Comparison of ENCODE assay signal across 10 mouse cellular contexts in the genomic region with DNA sequence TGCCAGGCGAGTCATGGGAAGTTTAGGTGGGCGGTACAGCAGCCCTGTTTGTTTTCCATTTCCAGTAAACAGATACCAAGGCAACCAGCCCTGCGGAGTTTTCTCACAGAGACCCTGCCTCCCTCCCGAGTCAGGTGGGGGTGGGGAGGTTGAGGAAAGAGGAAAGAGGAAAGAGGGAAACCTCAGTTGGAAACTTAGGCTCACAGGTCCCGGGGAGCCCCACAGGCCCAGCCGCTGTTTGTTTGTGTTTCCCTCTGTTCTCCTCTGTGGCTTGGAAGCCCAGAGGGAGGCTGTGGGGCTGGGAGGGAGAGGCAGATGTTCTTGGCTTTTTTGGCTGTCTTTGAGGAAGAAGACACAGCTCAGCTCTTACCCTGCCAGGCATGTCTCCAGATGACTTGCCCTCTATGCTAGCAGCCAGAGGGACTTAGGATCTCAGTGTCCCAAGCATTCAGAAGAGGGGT. TPM values are rescaled to one million over a fixed set of nuclear protein-coding genes. Genes with fewer than 3 reads are reported as not detected.
DNase-seq lines count a peak whose midpoint lies in the region; ATAC-seq and TF ChIP-seq lines count a peak whose summit lies in the region.
"Had no signal": no experiment of that assay in that cellular context is flagged by ENCODE, and none has a peak within 500 bp of the region (broad histone marks: within the 10 kb centered on the region; RNA-seq: fewer than 3 reads in every experiment).

No protein-coding gene starts in this region.

- H3K4me2 ChIP-seq in hindbrain, embryonic 12.5 days (replicated peaks) = no peak overlapping the region
- H3K4me2 ChIP-seq in forebrain, embryonic 14.5 days (ENCODE audit: low read length) = no peak overlapping the region
- H3K4me2 ChIP-seq: hindbrain, embryonic 13.5 days had no signal

- peaks cover 16% of the 10 kb centered on the region; the same call in 1 of the 2 replicates for H3K4me1 ChIP-seq in hindbrain, embryonic 12.5 days
- H3K4me1 ChIP-seq in forebrain, embryonic 14.5 days (ENCODE audit: control insufficient read depth, insufficient read depth, low read length) = no peaks in the 10 kb centered on the region

- no peaks in the 10 kb centered on the region for H3K9me3 ChIP-seq in hindbrain, embryonic 12.5 days (replicated peaks)
- H3K9me3 ChIP-seq in forebrain, embryonic 14.5 days (replicated peaks; ENCODE audit: control insufficient read depth, low read length) = no peaks in the 10 kb centered on the region
- H3K9me3 ChIP-seq: hindbrain, embryonic 13.5 days had no signal

- DNase-seq in layer of hippocampus, adult 2 months (ENCODE audit: low spot score in 2 of 2) = no peak
- DNase-seq in layer of hippocampus, postnatal 14 days (ENCODE audit: low spot score in 2 of 2) = no peak
- DNase-seq in adipocyte (ENCODE audit: low spot score) = peak; percentile 78
- DNase-seq in gastrocnemius, postnatal 36 days = peak; percentile 39 to 61
- DNase-seq in lung, postnatal 10 days = peak; percentile 69
- DNase-seq in cerebellum, adult 18-20 months = no peak
- DNase-seq in forebrain, embryonic 14.5 days (ENCODE audit: low spot score) = no peak
- DNase-seq: cerebellum, postnatal 25 days had no signal

- intact Hi-C loops in gastrocnemius, postnatal 36 days (cut with DNase I) = no loop called here

- no peaks in the 10 kb centered on the region for H3K27me3 ChIP-seq in hindbrain, embryonic 12.5 days
- no peaks in the 10 kb centered on the region for H3K27me3 ChIP-seq in forebrain, embryonic 14.5 days (replicated peaks; ENCODE audit: control insufficient read depth, insufficient read depth, low read length)

- ATAC-seq in hindbrain, embryonic 12.5 days (ENCODE audit: low FRiP score) = no peak
- no peak for ATAC-seq in forebrain, embryonic 14.5 days

- peak overlapping the region; percentile 18; the same call in 1 of the 2 replicates for H3K27ac ChIP-seq in layer of hippocampus, adult 2 months
- no peak overlapping the region for H3K27ac ChIP-seq in hindbrain, embryonic 12.5 days
- no peak overlapping the region for H3K27ac ChIP-seq in forebrain, embryonic 14.5 days (ENCODE audit: low read depth, low read length)
- H3K27ac ChIP-seq: hindbrain, embryonic 13.5 days had no signal

- 42% methylated on average over 6 of the region's 6 CpGs for WGBS in hindbrain, embryonic 12.5 days
- WGBS in forebrain, embryonic 14.5 days = 39% methylated on average over 6 of the region's 6 CpGs

- no peak overlapping the region for H3K4me3 ChIP-seq in layer of hippocampus, adult 2 months
- H3K4me3 ChIP-seq in hindbrain, embryonic 12.5 days = no peak overlapping the region
- no peak overlapping the region for H3K4me3 ChIP-seq in forebrain, embryonic 14.5 days (ENCODE audit: low read depth, low read length)
- H3K4me3 ChIP-seq: hindbrain, embryonic 13.5 days had no signal

- no peaks in the 10 kb centered on the region for H3K36me3 ChIP-seq in hindbrain, embryonic 12.5 days
- no peaks in the 10 kb centered on the region for H3K36me3 ChIP-seq in forebrain, embryonic 14.5 days (ENCODE audit: control insufficient read depth, insufficient read depth, low read length)
- H3K36me3 ChIP-seq: hindbrain, embryonic 13.5 days had no signal

- TF ChIP-seq CTCF in layer of hippocampus, adult 2 months (conservative IDR thresholded peaks at IDR 0.05) = no peak

- H3K9ac ChIP-seq in hindbrain, embryonic 12.5 days = no peak overlapping the region
- no peak overlapping the region for H3K9ac ChIP-seq in forebrain, embryonic 14.5 days (ENCODE audit: low read length)
- H3K9ac ChIP-seq: hindbrain, embryonic 13.5 days had no signal

RNA-seq across cellular contexts. Expression of gene Serpine1, which starts 2.2 kb away (rescaled TPM):
- under 1 TPM; 0.38 to 0.52 TPM for total RNA-seq in layer of hippocampus, adult 2 months (2021)
- total RNA-seq in layer of hippocampus, postnatal 14 days (2021) = 1 to 10 TPM in 1 of 2 experiments, under 1 TPM in 1; 0.91 to 1.3 TPM
- 1 to 10 TPM; 2.8 to 7.5 TPM for total RNA-seq in gastrocnemius, postnatal 36 days (2021)
- 0.10 TPM in 1 of 2 replicates, not detected in the other for polyA plus RNA-seq in hindbrain, embryonic 12.5 days (2016; fragmentation: Nextera tagmentation; extraction: Ambion mirVana)
- 0.14 and 0.28 TPM in 2 replicates for polyA plus RNA-seq in forebrain, embryonic 14.5 days (2014; fragmentation: Nextera tagmentation; extraction: Ambion mirVana)

RNA-seq across cellular contexts. Expression of gene Ap1s1, which starts 28.3 kb away (rescaled TPM):
- total RNA-seq in layer of hippocampus, adult 2 months (2021) = 100 to 1,000 TPM; 298 to 323 TPM
- total RNA-seq in layer of hippocampus, postnatal 14 days (2021) = 100 to 1,000 TPM; 231 to 235 TPM
- 10 to 100 TPM; 14.6 to 16.8 TPM for total RNA-seq in gastrocnemius, postnatal 36 days (2021)
- polyA plus RNA-seq in hindbrain, embryonic 12.5 days (2016; fragmentation: Nextera tagmentation; extraction: Ambion mirVana) = 183 and 186 TPM in 2 replicates
- polyA plus RNA-seq in forebrain, embryonic 14.5 days (2014; fragmentation: Nextera tagmentation; extraction: Ambion mirVana) = 242 and 250 TPM in 2 replicates

RNA-seq across cellular contexts. Expression of gene Trim56, which starts 41.8 kb away (rescaled TPM):
- total RNA-seq in layer of hippocampus, adult 2 months (2021) = 1 to 10 TPM; 5.5 to 5.8 TPM
- 1 to 10 TPM; 5.2 to 5.9 TPM for total RNA-seq in layer of hippocampus, postnatal 14 days (2021)
- 1 to 10 TPM; 7.0 to 8.0 TPM for total RNA-seq in gastrocnemius, postnatal 36 days (2021)
- 4.2 and 5.7 TPM in 2 replicates for polyA plus RNA-seq in hindbrain, embryonic 12.5 days (2016; fragmentation: Nextera tagmentation; extraction: Ambion mirVana)
- 3.2 and 4.8 TPM in 2 replicates for polyA plus RNA-seq in forebrain, embryonic 14.5 days (2014; fragmentation: Nextera tagmentation; extraction: Ambion mirVana)

RNA-seq across cellular contexts. Expression of gene Vgf, which starts 48.0 kb away (rescaled TPM):
- 100 to 1,000 TPM; 180 to 212 TPM for total RNA-seq in layer of hippocampus, adult 2 months (2021)
- 100 to 1,000 TPM; 285 to 318 TPM for total RNA-seq in layer of hippocampus, postnatal 14 days (2021)
- total RNA-seq in gastrocnemius, postnatal 36 days (2021) = not detected
- polyA plus RNA-seq in hindbrain, embryonic 12.5 days (2016; fragmentation: Nextera tagmentation; extraction: Ambion mirVana) = 1.4 and 2.1 TPM in 2 replicates
- 2.7 and 3.8 TPM in 2 replicates for polyA plus RNA-seq in forebrain, embryonic 14.5 days (2014; fragmentation: Nextera tagmentation; extraction: Ambion mirVana)

Comparison
In these comparisons a context has a peak if more than half of its experiments do, and no peak if none do; other contexts are left out.
1. DNase-seq: peak in adipocyte (single experiment), gastrocnemius, postnatal 36 days (2 of 2) and lung, postnatal 10 days (single experiment); none in layer of hippocampus, adult 2 months (0 of 2), layer of hippocampus, postnatal 14 days (0 of 2), cerebellum, adult 18-20 months (0 of 2) and forebrain, embryonic 14.5 days (single experiment).
2. RNA of gene Ap1s1, which starts 28.3 kb away (total RNA-seq): 298 to 323 TPM in layer of hippocampus, adult 2 months and 231 to 235 TPM in layer of hippocampus, postnatal 14 days; 14.6 to 16.8 TPM in gastrocnemius, postnatal 36 days; every median in the first group is over 10 times any median in the second.